Mouse (Mus musculus): ENCODE data around the gene Josd1. TPM values are rescaled to one million over a fixed set of nuclear protein-coding genes. Genes with fewer than 3 reads are reported as not detected.

The Josd1 gene
- total and polyA plus RNA-seq, 3 experiments, result 30.1 to 48.3 (median 34.9) TPM

Other genes with a start within 250 kb of the Josd1 start
- 33.3 and 46.7 TPM in 2 replicates for gene Csnk1e, start 232.4 kb downstream of the Josd1 start, total RNA-seq (2012; rRNA removed)
- gene Csnk1e, start 232.4 kb downstream of the Josd1 start, total RNA-seq (2014; rRNA removed), result 10.4 and 12.2 TPM in 2 replicates
- gene Csnk1e, start 232.4 kb downstream of the Josd1 start, polyA plus RNA-seq (2012; ENCODE audit: insufficient read length, low read depth), result 16.8 and 18.5 TPM in 2 replicates
- gene Kcnj4, start 182.7 kb downstream of the Josd1 start, total RNA-seq (2012; rRNA removed), result not detected in 2 replicates
- not detected in 2 replicates for gene Kcnj4, start 182.7 kb downstream of the Josd1 start, total RNA-seq (2014; rRNA removed)
- gene Kcnj4, start 182.7 kb downstream of the Josd1 start, polyA plus RNA-seq (2012; ENCODE audit: insufficient read length, low read depth), result not detected in 2 replicates
- gene Kdelr3, start 171.5 kb downstream of the Josd1 start, total RNA-seq (2012; rRNA removed), result 7.3 and 7.4 TPM in 2 replicates
- 0.88 and 0.94 TPM in 2 replicates for gene Kdelr3, start 171.5 kb downstream of the Josd1 start, total RNA-seq (2014; rRNA removed)
- gene Kdelr3, start 171.5 kb downstream of the Josd1 start, polyA plus RNA-seq (2012; ENCODE audit: insufficient read length, low read depth), result 0.33 and 0.80 TPM in 2 replicates
- gene Ddx17, start 141.2 kb downstream of the Josd1 start, total RNA-seq (2012; rRNA removed), result 81.3 and 93.0 TPM in 2 replicates
- gene Ddx17, start 141.2 kb downstream of the Josd1 start, total RNA-seq (2014; rRNA removed), result 79.8 and 84.6 TPM in 2 replicates
- gene Ddx17, start 141.2 kb downstream of the Josd1 start, polyA plus RNA-seq (2012; ENCODE audit: insufficient read length, low read depth), result 108 and 114 TPM in 2 replicates
- gene Dmc1, start 82.8 kb downstream of the Josd1 start, total RNA-seq (2012; rRNA removed), result not detected in 2 replicates
- gene Dmc1, start 82.8 kb downstream of the Josd1 start, total RNA-seq (2014; rRNA removed), result not detected in 2 replicates
- gene Dmc1, start 82.8 kb downstream of the Josd1 start, polyA plus RNA-seq (2012; ENCODE audit: insufficient read length, low read depth), result not detected in 2 replicates
- 0.34 and 0.42 TPM in 2 replicates for gene Fam227a, start 29.0 kb downstream of the Josd1 start, total RNA-seq (2012; rRNA removed)
- gene Fam227a, start 29.0 kb downstream of the Josd1 start, total RNA-seq (2014; rRNA removed), result 0.12 and 0.48 TPM in 2 replicates
- 0.20 and 0.31 TPM in 2 replicates for gene Fam227a, start 29.0 kb downstream of the Josd1 start, polyA plus RNA-seq (2012; ENCODE audit: insufficient read length, low read depth)
- 17.6 and 20.2 TPM in 2 replicates for gene Cby1, start 28.7 kb downstream of the Josd1 start, total RNA-seq (2012; rRNA removed)
- gene Cby1, start 28.7 kb downstream of the Josd1 start, total RNA-seq (2014; rRNA removed), result 19.3 and 19.5 TPM in 2 replicates
- 16.9 and 20.7 TPM in 2 replicates for gene Cby1, start 28.7 kb downstream of the Josd1 start, polyA plus RNA-seq (2012; ENCODE audit: insufficient read length, low read depth)
- 109 and 142 TPM in 2 replicates for gene Tomm22, start 17.1 kb downstream of the Josd1 start, total RNA-seq (2012; rRNA removed)
- gene Tomm22, start 17.1 kb downstream of the Josd1 start, total RNA-seq (2014; rRNA removed), result 495 and 496 TPM in 2 replicates
- 212 and 234 TPM in 2 replicates for gene Tomm22, start 17.1 kb downstream of the Josd1 start, polyA plus RNA-seq (2012; ENCODE audit: insufficient read length, low read depth)
- 32.9 and 34.2 TPM in 2 replicates for gene Gtpbp1, start 2.9 kb upstream of the Josd1 start, total RNA-seq (2012; rRNA removed)
- gene Gtpbp1, start 2.9 kb upstream of the Josd1 start, total RNA-seq (2014; rRNA removed), result 25.3 and 25.5 TPM in 2 replicates
- gene Gtpbp1, start 2.9 kb upstream of the Josd1 start, polyA plus RNA-seq (2012; ENCODE audit: insufficient read length, low read depth), result 45.2 and 45.3 TPM in 2 replicates
- 20.1 and 26.5 TPM in 2 replicates for gene Sun2, start 54.6 kb upstream of the Josd1 start, total RNA-seq (2012; rRNA removed)
- gene Sun2, start 54.6 kb upstream of the Josd1 start, total RNA-seq (2014; rRNA removed), result 18.6 and 20.8 TPM in 2 replicates
- gene Sun2, start 54.6 kb upstream of the Josd1 start, polyA plus RNA-seq (2012; ENCODE audit: insufficient read length, low read depth), result 19.7 and 22.3 TPM in 2 replicates
- 16.5 and 20.9 TPM in 2 replicates for gene Dnal4, start 89.9 kb upstream of the Josd1 start, total RNA-seq (2012; rRNA removed)
- gene Dnal4, start 89.9 kb upstream of the Josd1 start, total RNA-seq (2014; rRNA removed), result 11.3 and 11.7 TPM in 2 replicates
- 17.8 and 18.5 TPM in 2 replicates for gene Dnal4, start 89.9 kb upstream of the Josd1 start, polyA plus RNA-seq (2012; ENCODE audit: insufficient read length, low read depth)
- 0.92 and 2.1 TPM in 2 replicates for gene Nptxr, start 116.8 kb upstream of the Josd1 start, total RNA-seq (2012; rRNA removed)
- gene Nptxr, start 116.8 kb upstream of the Josd1 start, total RNA-seq (2014; rRNA removed), result 0.09 TPM in 1 of 2 replicates, not detected in the other
- 0.14 and 0.16 TPM in 2 replicates for gene Nptxr, start 116.8 kb upstream of the Josd1 start, polyA plus RNA-seq (2012; ENCODE audit: insufficient read length, low read depth)
- 0.59 and 0.67 TPM in 2 replicates for gene Npcd, start 146.3 kb upstream of the Josd1 start, total RNA-seq (2012; rRNA removed)
- not detected in 2 replicates for gene Npcd, start 146.3 kb upstream of the Josd1 start, total RNA-seq (2014; rRNA removed)
- gene Npcd, start 146.3 kb upstream of the Josd1 start, polyA plus RNA-seq (2012; ENCODE audit: insufficient read length, low read depth), result not detected in 2 replicates
- gene Cbx6, start 146.8 kb upstream of the Josd1 start, total RNA-seq (2012; rRNA removed), result 29.9 and 30.0 TPM in 2 replicates
- gene Cbx6, start 146.8 kb upstream of the Josd1 start, total RNA-seq (2014; rRNA removed), result 10.0 and 11.1 TPM in 2 replicates
- gene Cbx6, start 146.8 kb upstream of the Josd1 start, polyA plus RNA-seq (2012; ENCODE audit: insufficient read length, low read depth), result 38.1 and 40.7 TPM in 2 replicates
- 3.9 and 4.7 TPM in 2 replicates for gene Apobec3, start 203.7 kb upstream of the Josd1 start, total RNA-seq (2012; rRNA removed)
- 8.7 and 10.4 TPM in 2 replicates for gene Apobec3, start 203.7 kb upstream of the Josd1 start, total RNA-seq (2014; rRNA removed)
- 94.3 and 98.5 TPM in 2 replicates for gene Apobec3, start 203.7 kb upstream of the Josd1 start, polyA plus RNA-seq (2012; ENCODE audit: insufficient read length, low read depth)

Measured in CH12.LX (cell line).